Mouse (Mus musculus) embryonic facial prominence, embryonic 15.5 days (tissue): ENCODE data around the gene Fads2. TPM values are rescaled to one million over a fixed set of nuclear protein-coding genes. Genes with fewer than 3 reads are reported as not detected.
A peak's percentile ranks its signal among the peaks of the same experiment; 100 is the strongest.

Experiments
- ATAC-seq: fragments of 200-750 bp; cut with Nextera tagmentation; 2 replicates; pipeline ENCODE4 v1.8.0; 2017; ENCODE audit warnings: low read depth, moderate TSS enrichment; ENCODE audit not compliant: insufficient number of reproducible peaks, low FRiP score, low TSS enrichment
- H3K27ac ChIP-seq: fragments of 300-500 bp; sonication (generic); replicated peaks from 2 replicates; pipeline ENCODE4 v1.5.1; 2015; ENCODE audit warnings: mild to moderate bottlenecking, inconsistent platforms
- H3K27me3 ChIP-seq: fragments of 300-500 bp; sonication (generic); 2 replicates; pipeline ENCODE4 v1.6.1; 2015; ENCODE audit warnings: inconsistent platforms
- H3K36me3 ChIP-seq: fragments of 300-500 bp; sonication (generic); 2 replicates; pipeline ENCODE4 v1.6.1; 2015; ENCODE audit warnings: mild to moderate bottlenecking, inconsistent platforms
- H3K4me1 ChIP-seq: fragments of 300-500 bp; sonication (generic); 2 replicates; pipeline ENCODE4 v1.6.1; 2015; ENCODE audit warnings: inconsistent platforms
- H3K4me2 ChIP-seq: fragments of 300-500 bp; sonication (generic); replicated peaks from 2 replicates; pipeline ENCODE4 v1.6.1; 2015; ENCODE audit warnings: mild to moderate bottlenecking, inconsistent platforms
- H3K4me3 ChIP-seq: fragments of 300-500 bp; sonication (generic); replicated peaks from 2 replicates; pipeline ENCODE4 v1.5.1; 2015; ENCODE audit warnings: mild to moderate bottlenecking, inconsistent platforms
- H3K9ac ChIP-seq: fragments of 300-500 bp; sonication (generic); 2 replicates; pipeline ENCODE4 v1.6.1; 2015; ENCODE audit warnings: inconsistent platforms
- H3K9me3 ChIP-seq: fragments of 300-500 bp; sonication (generic); replicated peaks from 2 replicates; pipeline ENCODE4 v1.6.1; 2016; ENCODE audit warnings: inconsistent platforms
- WGBS: fragments of 180-500 bp; shearing (Covaris S2); methylation state at CpG from one replicate; pipeline ENCODE4 v1.1.7; 2015; 5-methylcytosine and 5-hydroxymethylcytosine counted together
- polyA plus RNA-seq: library from polyadenylated mRNA; unstranded; fragments of >200 nt; fragmentation: Nextera tagmentation; extraction: Ambion mirVana; gene quantifications from 2 replicates; pipeline ENCODE4 v1.2.1, GENCODE M21; 2015

Gene Fads2
- polyA plus RNA-seq, 1 experiment from 2014 or later, result 61.3 TPM

- H3K4me2 ChIP-seq, result peak overlapping the region; percentile 92
- H3K4me1 ChIP-seq, result peaks cover 62% of the 10 kb centered on the region
- 0 out of 2 replicates have a peak overlapping the region, but pooled peaks have one; percentile 22 for H3K27ac ChIP-seq
- no peaks in the 10 kb centered on the region for H3K9me3 ChIP-seq
- H3K4me3 ChIP-seq, result peak overlapping the region; percentile 66
- peak overlapping the region; percentile 62 for H3K9ac ChIP-seq
- WGBS, result 53% methylated on average over 4 of the region's 4 CpGs
- H3K36me3 ChIP-seq, result no peaks in the 10 kb centered on the region
- no peak for ATAC-seq
- no peaks in the 10 kb centered on the region for H3K27me3 ChIP-seq
These were observed 82.3 kb downstream of the Fads2 start for GRCm38 (mm10) chr19:10019214-10019760.

DNA sequence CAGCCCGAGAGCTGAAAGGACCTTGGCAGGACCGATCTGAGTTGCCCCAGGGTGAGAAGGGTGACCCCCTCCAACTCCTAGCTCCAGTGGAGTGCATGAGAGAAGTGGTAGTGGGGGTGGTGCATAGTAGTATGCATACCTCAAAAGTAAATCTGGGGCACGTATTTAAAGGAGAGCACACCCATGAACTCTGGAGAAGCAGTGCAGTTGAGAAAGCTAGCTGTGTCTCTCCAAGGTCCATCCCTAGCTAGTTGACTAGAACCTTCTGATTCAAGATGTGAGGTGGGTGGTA, 83.1 kb downstream of the Fads2 start:
- Histone ChIP-seq H3K9ac (peak overlapping the region; percentile 62), H3K27ac (peak overlapping the region; percentile 75; the same call in 1 of the 2 replicates), H3K4me2 (peak overlapping the region; percentile 92), H3K9me3 (no peaks in the 10 kb centered on the region), H3K4me3 (peak overlapping the region; percentile 66), H3K4me1 (peaks cover 70% of the 10 kb centered on the region), H3K36me3 (no peaks in the 10 kb centered on the region), H3K27me3 (no peaks in the 10 kb centered on the region)
- 0 out of 2 replicates have a peak, but pooled peaks have one; percentile 8 for ATAC-seq
- WGBS, result 1% methylated on average over 3 of the region's 3 CpGs

DNA sequence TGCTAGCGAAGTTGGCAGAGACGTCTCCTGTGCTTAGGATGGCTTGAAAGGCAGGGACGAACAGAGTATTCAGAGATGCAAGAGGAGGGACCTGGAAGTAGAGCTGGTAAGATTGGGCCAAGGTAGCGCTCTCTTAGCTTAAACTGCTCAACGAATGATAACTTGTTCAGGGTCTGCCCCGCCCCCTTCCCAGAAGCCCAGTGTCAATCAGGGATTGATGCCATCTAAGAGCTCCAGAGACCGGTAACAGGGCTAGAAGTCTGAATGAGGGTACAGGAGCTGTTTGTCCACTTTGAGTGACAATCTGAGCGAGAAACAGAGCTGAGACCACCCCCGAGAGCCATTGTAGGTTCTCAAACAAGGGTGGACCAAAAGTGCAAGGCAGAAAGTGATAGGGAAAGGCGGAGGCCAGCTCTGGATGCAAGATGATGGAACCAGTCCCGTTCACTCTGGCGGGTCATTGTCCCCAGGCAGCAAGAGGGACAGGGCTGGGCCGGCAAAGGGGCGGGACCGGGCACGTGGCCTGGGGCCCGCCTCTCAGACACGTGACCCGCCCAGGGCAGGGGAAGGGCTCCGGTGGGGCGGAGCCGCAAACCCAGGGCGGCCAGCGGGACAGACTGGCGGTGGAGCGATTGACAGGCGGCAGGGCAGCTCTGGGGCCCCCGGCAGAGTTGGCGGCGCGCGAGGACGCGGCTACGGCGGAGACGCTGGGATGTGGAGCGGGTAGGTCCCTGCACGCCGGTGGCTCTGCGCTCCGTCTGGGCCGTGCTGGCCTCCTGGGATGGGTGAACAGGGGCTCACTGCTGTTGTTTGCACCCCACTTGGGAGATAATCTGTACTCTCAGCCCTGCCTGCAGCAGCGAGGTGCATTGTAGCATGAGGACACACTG, 83.7 kb downstream of the Fads2 start:
- 6% methylated on average over 44 of the region's 44 CpGs for WGBS
- Histone ChIP-seq H3K36me3 (no peaks in the 10 kb centered on the region), H3K27ac (peak overlapping the region; percentile 75), H3K4me1 (peaks cover 71% of the 10 kb centered on the region), H3K9me3 (no peaks in the 10 kb centered on the region), H3K4me2 (peak overlapping the region; percentile 92), H3K9ac (peak overlapping the region; percentile 62), H3K27me3 (no peaks in the 10 kb centered on the region), H3K4me3 (peak overlapping the region; percentile 66)
- ATAC-seq, result peak; percentile 89

DNA sequence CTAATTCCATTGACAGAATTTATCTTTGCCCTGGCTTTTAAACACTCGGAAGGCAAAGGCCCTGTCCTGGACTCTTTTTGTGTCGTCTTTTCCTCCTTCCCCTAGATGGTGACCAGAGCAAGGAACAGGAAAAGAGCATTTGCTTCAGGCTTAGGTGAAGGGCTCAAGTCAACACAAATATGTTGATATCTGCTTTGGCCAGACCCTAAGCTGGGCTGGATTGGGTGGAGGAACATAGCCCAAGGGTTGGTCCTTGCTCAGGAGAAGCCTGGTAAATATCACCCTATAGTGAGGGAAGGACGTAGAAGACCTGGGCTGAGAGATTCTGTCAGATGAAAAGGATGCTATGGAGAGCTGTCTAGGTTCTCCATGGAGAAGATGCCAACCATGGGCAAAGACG, 85.4 kb downstream of the Fads2 start:
- WGBS, result 89% methylated on average over 4 of the region's 4 CpGs
- Histone ChIP-seq H3K36me3 (no peaks in the 10 kb centered on the region), H3K9ac (no peak overlapping the region), H3K27me3 (no peaks in the 10 kb centered on the region), H3K4me1 (peaks cover 63% of the 10 kb centered on the region), H3K9me3 (no peaks in the 10 kb centered on the region), H3K4me2 (no peak overlapping the region), H3K4me3 (no peak overlapping the region), H3K27ac (no peak overlapping the region)
- no peak for ATAC-seq

GRCm38 (mm10) chr19:10015442-10015841, 86.1 kb downstream of the Fads2 start:
- no peaks in the 10 kb centered on the region for H3K9me3 ChIP-seq
- H3K9ac ChIP-seq, result no peak overlapping the region
- WGBS, result 58% methylated on average over 4 of the region's 4 CpGs
- no peak overlapping the region for H3K27ac ChIP-seq
- peaks cover 60% of the 10 kb centered on the region for H3K4me1 ChIP-seq
- H3K4me2 ChIP-seq, result no peak overlapping the region
- no peak for ATAC-seq
- no peaks in the 10 kb centered on the region for H3K36me3 ChIP-seq
- H3K27me3 ChIP-seq, result no peaks in the 10 kb centered on the region
- no peak overlapping the region for H3K4me3 ChIP-seq

DNA sequence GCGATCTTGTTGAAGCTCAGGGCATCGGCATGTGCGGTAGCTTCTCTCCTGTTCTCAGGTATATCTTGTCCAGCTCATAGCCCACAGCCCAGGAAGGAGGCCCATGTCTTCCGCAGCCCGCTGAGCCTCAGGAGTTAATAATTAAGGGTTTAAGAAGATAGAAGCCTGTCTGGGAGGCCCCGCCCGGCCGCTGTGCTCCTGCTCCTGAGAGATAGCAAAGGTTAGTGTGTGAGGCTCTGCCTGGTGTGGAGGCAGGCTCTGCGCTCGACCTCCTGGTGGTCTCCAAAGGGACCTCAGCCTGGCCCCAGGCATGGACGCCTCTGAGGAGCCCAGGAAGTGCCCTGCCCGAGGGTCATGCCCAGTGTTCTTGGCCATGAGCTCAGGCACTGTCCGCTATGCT, 86.7 kb downstream of the Fads2 start:
- Histone ChIP-seq H3K4me2 (no peak overlapping the region), H3K4me1 (peaks cover 57% of the 10 kb centered on the region), H3K27me3 (no peaks in the 10 kb centered on the region), H3K27ac (0 out of 2 replicates have a peak overlapping the region, but pooled peaks have one; percentile 92), H3K36me3 (no peaks in the 10 kb centered on the region), H3K9ac (no peak overlapping the region), H3K4me3 (no peak overlapping the region), H3K9me3 (no peaks in the 10 kb centered on the region)
- no peak for ATAC-seq
- WGBS, result 68% methylated on average over 13 of the region's 13 CpGs

DNA sequence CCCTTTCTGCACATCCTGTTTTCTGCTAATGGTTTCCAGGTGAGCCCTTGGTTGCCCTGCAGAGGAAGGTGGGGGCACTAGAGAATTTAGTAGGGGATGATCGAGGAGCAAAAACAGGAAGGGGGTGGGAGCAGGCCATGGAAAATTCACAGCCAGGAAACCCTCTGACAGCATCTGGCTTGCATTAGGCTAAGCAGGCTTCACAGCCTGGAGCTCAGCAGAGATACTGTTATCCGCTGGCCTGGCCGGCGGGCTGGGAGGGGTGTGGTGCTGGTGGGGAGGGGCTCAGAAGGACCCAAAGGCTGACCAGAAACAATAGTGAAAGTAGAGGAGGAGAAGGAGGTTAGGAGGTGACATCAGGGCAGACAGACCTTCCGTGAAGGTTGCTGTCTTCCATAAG, 87.6 kb downstream of the Fads2 start:
- Histone ChIP-seq H3K4me1 (peaks cover 48% of the 10 kb centered on the region), H3K4me3 (no peak overlapping the region), H3K36me3 (no peaks in the 10 kb centered on the region), H3K27me3 (no peaks in the 10 kb centered on the region), H3K9ac (no peak overlapping the region), H3K9me3 (no peaks in the 10 kb centered on the region), H3K27ac (peak overlapping the region; percentile 92), H3K4me2 (0 out of 2 replicates have a peak overlapping the region, but pooled peaks have one; percentile 10)
- peak; percentile 66 for ATAC-seq
- 35% methylated on average over 5 of the region's 5 CpGs for WGBS

- Histone ChIP-seq H3K27me3 (no peaks in the 10 kb centered on the region), H3K4me2 (no peak overlapping the region), H3K4me1 (peaks cover 42% of the 10 kb centered on the region), H3K36me3 (no peaks in the 10 kb centered on the region), H3K27ac (peak overlapping the region; percentile 92), H3K4me3 (no peak overlapping the region), H3K9ac (no peak overlapping the region), H3K9me3 (no peaks in the 10 kb centered on the region)
- 20% methylated on average over 3 of the region's 3 CpGs for WGBS
- 0 out of 2 replicates have a peak, but pooled peaks have one; percentile 4 for ATAC-seq
These were observed 88.2 kb downstream of the Fads2 start for GRCm38 (mm10) chr19:10013348-10013747.

DNA sequence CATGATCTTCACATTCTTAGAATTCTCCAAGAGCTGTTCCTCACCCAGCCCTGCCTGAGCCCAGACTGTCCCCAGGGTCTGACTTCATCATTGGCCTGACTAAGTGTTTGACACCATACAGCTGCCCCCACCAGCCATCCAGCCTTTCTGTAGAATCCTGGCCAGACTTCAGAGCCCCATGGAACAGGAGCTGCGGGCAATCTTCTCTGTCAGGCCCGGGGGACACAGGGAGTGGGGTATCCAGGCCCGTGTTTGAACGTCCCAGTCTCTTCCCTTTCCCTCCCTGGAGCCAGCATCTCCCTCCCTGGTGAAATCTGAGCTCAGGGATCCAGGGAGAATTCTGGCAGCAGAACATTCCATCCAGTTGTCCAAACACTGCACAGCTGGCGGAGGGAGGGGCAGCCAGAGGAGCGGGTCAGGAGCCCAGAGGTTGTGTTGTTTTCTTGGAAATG, 88.7 kb downstream of the Fads2 start:
- H3K4me1 ChIP-seq, result peaks cover 38% of the 10 kb centered on the region
- no peak overlapping the region for H3K9ac ChIP-seq
- peak; percentile 53 for ATAC-seq
- 9% methylated on average over 6 of the region's 6 CpGs for WGBS
- no peaks in the 10 kb centered on the region for H3K36me3 ChIP-seq
- H3K4me3 ChIP-seq, result no peak overlapping the region
- H3K9me3 ChIP-seq, result no peaks in the 10 kb centered on the region
- no peak overlapping the region for H3K4me2 ChIP-seq
- no peaks in the 10 kb centered on the region for H3K27me3 ChIP-seq
- peak overlapping the region; percentile 92 for H3K27ac ChIP-seq
